Mouse (Mus musculus): Measurements from ENCODE around the gene Hcst. TPM values are rescaled to one million over a fixed set of nuclear protein-coding genes. Genes with fewer than 3 reads are reported as not detected.

Hcst gene
- total and polyA plus RNA-seq, 3 experiments: 7.1 to 28.1 TPM; not detected in 1

DNA sequence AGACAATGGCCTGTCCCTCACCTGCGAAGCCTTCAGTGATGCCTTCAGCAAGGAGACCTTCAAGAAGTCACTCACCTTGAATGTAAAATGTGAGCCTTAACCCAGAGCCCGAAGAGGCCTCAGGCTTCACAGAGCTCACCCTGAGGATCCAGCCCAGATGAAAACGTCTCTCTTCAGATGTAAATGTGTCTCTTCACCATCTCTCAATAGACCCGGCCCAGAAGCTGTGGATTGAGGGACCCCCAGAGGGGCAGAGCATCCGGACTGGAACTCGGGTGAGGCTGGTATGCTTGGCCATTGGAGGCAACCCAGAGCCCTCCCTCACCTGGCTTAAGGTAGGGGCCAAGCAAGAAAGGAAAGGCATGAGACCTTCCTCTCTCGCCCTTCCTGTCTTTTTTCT is 43.9 kb upstream of the Hcst start:
- TF ChIP-seq MYB (IDR thresholded peaks at IDR 0.05; ENCODE audit: low read depth, low read length) (no peak), MAX (IDR thresholded peaks at IDR 0.05; ENCODE audit: low read length) (no peak), MEF2A (IDR thresholded peaks at IDR 0.05; ENCODE audit: extremely low read depth, insufficient replicate concordance, low read depth, low read length, poor library complexity, severe bottlenecking) (no peak), NELFE (IDR thresholded peaks at IDR 0.05; ENCODE audit: low read depth, low read length) (no peak), RCOR1 (IDR thresholded peaks at IDR 0.05; ENCODE audit: low read depth, low read length) (no peak), HCFC1 (IDR thresholded peaks at IDR 0.05; ENCODE audit: low read depth, low read length) (no peak), USF1 (IDR thresholded peaks at IDR 0.05; ENCODE audit: low read depth, low read length) (no peak), NRF1 (IDR thresholded peaks at IDR 0.05; ENCODE audit: insufficient read depth, low read depth, low read length, poor library complexity, severe bottlenecking) (no peak), E2F4 (IDR thresholded peaks at IDR 0.05; ENCODE audit: borderline replicate concordance, low read depth, low read length) (no peak), USF2 (IDR thresholded peaks at IDR 0.05; ENCODE audit: borderline replicate concordance in 1 of 2, insufficient read depth in 1 of 2, low read depth in 1 of 2, low read length in 2 of 2) (no peak), BHLHE40 (IDR thresholded peaks at IDR 0.05; ENCODE audit: borderline replicate concordance, low read depth, low read length) (no peak), KAT2A (conservative IDR thresholded peaks at IDR 0.05; ENCODE audit: low read depth, low read length) (no peak), TBP (IDR thresholded peaks at IDR 0.05; ENCODE audit: low read depth, low read length) (no peak), TCF12 (IDR thresholded peaks at IDR 0.05; ENCODE audit: low read depth, low read length) (no peak), MXI1 (IDR thresholded peaks at IDR 0.05; ENCODE audit: low read depth, low read length) (no peak), JUND (IDR thresholded peaks at IDR 0.05; ENCODE audit: low read depth, low read length) (no peak), POLR2A (IDR thresholded peaks at IDR 0.05; ENCODE audit: control insufficient read depth in 1 of 2, insufficient read depth in 1 of 2, low read depth in 1 of 2, low read length in 2 of 2, poor library complexity in 1 of 2) (no peak), CHD1 (IDR thresholded peaks at IDR 0.05; ENCODE audit: low read depth, low read length) (no peak), SMC3 (IDR thresholded peaks at IDR 0.05; ENCODE audit: low read depth, low read length) (no peak)
- Histone ChIP-seq H3K36me3 (ENCODE audit: control insufficient read depth in 1 of 2, insufficient read depth in 2 of 2, low read length in 2 of 2) (no peaks in the 10 kb centered on the region), H3K79me2 (ENCODE audit: control insufficient read depth, insufficient read depth, low read length, poor library complexity) (no peaks in the 10 kb centered on the region), H3K9me3 (replicated peaks; ENCODE audit: insufficient read depth, low read length) (no peaks in the 10 kb centered on the region), H3K27me3 (ENCODE audit: control insufficient read depth in 1 of 2, insufficient read depth in 2 of 2, low read length in 2 of 2) (peaks cover 0 to 1% of the 10 kb centered on the region in 2 experiments), H3K4me3 (ENCODE audit: control insufficient read depth in 1 of 2, insufficient read depth in 1 of 2, low read depth in 2 of 2, low read length in 2 of 2) (no peak overlapping the region), H3K9ac (ENCODE audit: control insufficient read depth, low read depth, low read length, poor library complexity, severe bottlenecking) (no peak overlapping the region), H3K27ac (ENCODE audit: control insufficient read depth, low read depth, low read length) (no peak overlapping the region), H3K4me1 (ENCODE audit: control insufficient read depth in 1 of 2, insufficient read depth in 2 of 2, low read length in 2 of 2) (no peaks in the 10 kb centered on the region)
- no peak for DNase-seq (ENCODE audit: low read depth, low spot score)

DNA sequence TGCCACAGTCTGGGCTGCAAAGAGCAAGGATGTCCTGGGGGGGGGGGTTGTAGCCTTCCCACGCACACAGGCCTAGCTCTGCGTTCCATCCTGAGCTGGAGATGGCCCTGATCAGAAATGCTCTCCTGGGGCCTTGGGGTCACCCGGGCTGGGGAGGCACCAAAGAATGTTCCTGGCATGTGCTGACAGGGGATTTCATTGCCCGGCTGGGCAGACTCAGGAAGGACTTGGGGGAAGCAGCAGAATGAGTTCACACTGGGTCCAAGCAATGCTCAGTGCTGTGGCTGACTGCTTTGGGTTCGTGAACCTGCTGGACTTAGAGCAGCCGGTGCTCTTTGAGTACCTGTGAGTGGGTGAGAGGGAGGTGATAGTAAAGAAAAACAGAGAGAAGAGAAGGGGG is 39.8 kb upstream of the Hcst start:
- no peaks in the 10 kb centered on the region for H3K36me3 ChIP-seq (ENCODE audit: control insufficient read depth in 1 of 2, insufficient read depth in 2 of 2, low read length in 2 of 2)
- no peak for DNase-seq (ENCODE audit: low read depth, low spot score)
- no peaks in the 10 kb centered on the region for H3K4me1 ChIP-seq (ENCODE audit: control insufficient read depth in 1 of 2, insufficient read depth in 2 of 2, low read length in 2 of 2)
- no peak overlapping the region for H3K9ac ChIP-seq (ENCODE audit: control insufficient read depth, low read depth, low read length, poor library complexity, severe bottlenecking)
- no peaks in the 10 kb centered on the region for H3K79me2 ChIP-seq (ENCODE audit: control insufficient read depth, insufficient read depth, low read length, poor library complexity)
- no peaks in the 10 kb centered on the region for H3K9me3 ChIP-seq (replicated peaks; ENCODE audit: insufficient read depth, low read length)
- no peak overlapping the region for H3K4me3 ChIP-seq (ENCODE audit: control insufficient read depth in 1 of 2, insufficient read depth in 1 of 2, low read depth in 2 of 2, low read length in 2 of 2)
- H3K27ac ChIP-seq (ENCODE audit: control insufficient read depth, low read depth, low read length): no peak overlapping the region
- H3K27me3 ChIP-seq (ENCODE audit: control insufficient read depth in 1 of 2, insufficient read depth in 2 of 2, low read length in 2 of 2): peaks cover 0 to 1% of the 10 kb centered on the region in 2 experiments; a peak in 3 of 4 replicates
- TF ChIP-seq RCOR1 (IDR thresholded peaks at IDR 0.05; ENCODE audit: low read depth, low read length) (no peak), NRF1 (IDR thresholded peaks at IDR 0.05; ENCODE audit: insufficient read depth, low read depth, low read length, poor library complexity, severe bottlenecking) (no peak), CHD1 (IDR thresholded peaks at IDR 0.05; ENCODE audit: low read depth, low read length) (no peak), POLR2AphosphoS5 (IDR thresholded peaks at IDR 0.05; ENCODE audit: borderline replicate concordance, low read depth, low read length) (no peak), NELFE (IDR thresholded peaks at IDR 0.05; ENCODE audit: low read depth, low read length) (no peak), MYB (IDR thresholded peaks at IDR 0.05; ENCODE audit: low read depth, low read length) (no peak), POLR2A (IDR thresholded peaks at IDR 0.05; ENCODE audit: control insufficient read depth in 1 of 2, insufficient read depth in 1 of 2, low read depth in 1 of 2, low read length in 2 of 2, poor library complexity in 1 of 2) (no peak), MXI1 (IDR thresholded peaks at IDR 0.05; ENCODE audit: low read depth, low read length) (no peak), E2F4 (IDR thresholded peaks at IDR 0.05; ENCODE audit: borderline replicate concordance, low read depth, low read length) (no peak), GABPA (IDR thresholded peaks at IDR 0.05; ENCODE audit: low read depth, low read length) (no peak), MAZ (IDR thresholded peaks at IDR 0.05; ENCODE audit: low read depth, low read length) (no peak), CHD2 (IDR thresholded peaks at IDR 0.05; ENCODE audit: low read length) (no peak), EP300 (IDR thresholded peaks at IDR 0.05; ENCODE audit: low read depth in 1 of 2, low read length in 2 of 2) (no peak), ZKSCAN1 (IDR thresholded peaks at IDR 0.05; ENCODE audit: low read depth, low read length) (no peak), POLR2AphosphoS2 (IDR thresholded peaks at IDR 0.05; ENCODE audit: low read length) (no peak), SMC3 (IDR thresholded peaks at IDR 0.05; ENCODE audit: low read depth, low read length) (no peak), MAFK (IDR thresholded peaks at IDR 0.05; ENCODE audit: borderline replicate concordance, low read depth, low read length) (no peak), CTCF (IDR thresholded peaks at IDR 0.05 in 2 of 3, conservative IDR thresholded peaks at IDR 0.05 in 1 of 3; ENCODE audit: control insufficient read depth in 1 of 3, insufficient read depth in 1 of 3, low read depth in 2 of 3, low read length in 3 of 3, poor library complexity in 1 of 3, severe bottlenecking in 1 of 3) (no peak), HCFC1 (IDR thresholded peaks at IDR 0.05; ENCODE audit: low read depth, low read length) (no peak)

Measured in MEL (cell line).